Comparison of ENCODE assay signal across 28 mouse cellular contexts in genomic region chr4:143225886-143226285, GRCm38 (mm10). TPM values are rescaled to one million over a fixed set of nuclear protein-coding genes. Genes with fewer than 3 reads are reported as not detected.
A peak's percentile ranks its signal among the peaks of the same experiment; 100 is the strongest.
DNase-seq lines count a peak whose midpoint lies in the region; ATAC-seq lines count a peak whose summit lies in the region.
"Had no signal": no experiment of that assay in that cellular context is flagged by ENCODE, and none has a peak within 500 bp of the region (broad histone marks: within the 10 kb centered on the region; RNA-seq: fewer than 3 reads in every experiment).

No protein-coding gene starts in this region.

- 37% methylated on average over 9 of the region's 9 CpGs for WGBS in heart, embryonic 10.5 days
- 42% methylated on average over 9 of the region's 9 CpGs for WGBS in midbrain, embryonic 14.5 days
- 62% methylated on average over 9 of the region's 9 CpGs for WGBS in midbrain, embryonic 10.5 days
- WGBS in embryonic facial prominence, embryonic 10.5 days, result 33% methylated on average over 9 of the region's 9 CpGs

- H3K4me2 ChIP-seq in midbrain, embryonic 14.5 days (ENCODE audit: low read length), result no peak overlapping the region
- H3K4me2 ChIP-seq: embryonic facial prominence, embryonic 15.5 days; forebrain, embryonic 13.5 days; intestine, embryonic 15.5 days; liver, embryonic 15.5 days; lung, embryonic 14.5 days; midbrain, embryonic 11.5 days had no signal

- H3K27ac ChIP-seq in heart, embryonic 10.5 days, result no peak overlapping the region
- H3K27ac ChIP-seq in midbrain, embryonic 14.5 days (replicated peaks; ENCODE audit: low read depth, low read length), result no peak overlapping the region
- H3K27ac ChIP-seq in midbrain, embryonic 10.5 days (replicated peaks), result no peak overlapping the region
- H3K27ac ChIP-seq in embryonic facial prominence, embryonic 10.5 days (replicated peaks), result no peak overlapping the region
- H3K27ac ChIP-seq: embryonic facial prominence, embryonic 15.5 days; forebrain, embryonic 13.5 days; hindbrain, postnatal 0 days; intestine, embryonic 15.5 days; layer of hippocampus, adult 2 months; liver, embryonic 15.5 days; stomach, postnatal 0 days had no signal

- H3K4me3 ChIP-seq in heart, embryonic 10.5 days, result no peak overlapping the region
- no peak overlapping the region for H3K4me3 ChIP-seq in midbrain, embryonic 14.5 days (replicated peaks; ENCODE audit: low read depth, low read length)
- no peak overlapping the region for H3K4me3 ChIP-seq in midbrain, embryonic 10.5 days
- H3K4me3 ChIP-seq in embryonic facial prominence, embryonic 10.5 days, result no peak overlapping the region
- H3K4me3 ChIP-seq: embryonic facial prominence, embryonic 15.5 days; forebrain, embryonic 13.5 days; intestine, embryonic 15.5 days; layer of hippocampus, adult 2 months; liver, embryonic 15.5 days had no signal

- no peak overlapping the region for H3K9ac ChIP-seq in midbrain, embryonic 14.5 days (replicated peaks; ENCODE audit: low read length)
- H3K9ac ChIP-seq: embryonic facial prominence, embryonic 15.5 days; forebrain, embryonic 13.5 days; intestine, embryonic 15.5 days; liver, embryonic 15.5 days; lung, embryonic 14.5 days had no signal

- H3K27me3 ChIP-seq in heart, embryonic 10.5 days (ENCODE audit: insufficient read depth, poor library complexity, severe bottlenecking), result no peaks in the 10 kb centered on the region
- H3K27me3 ChIP-seq in midbrain, embryonic 14.5 days (ENCODE audit: control insufficient read depth, insufficient read depth, low read length), result no peaks in the 10 kb centered on the region
- H3K27me3 ChIP-seq in midbrain, embryonic 10.5 days (ENCODE audit: low read depth, poor library complexity, severe bottlenecking), result no peaks in the 10 kb centered on the region
- no peaks in the 10 kb centered on the region for H3K27me3 ChIP-seq in embryonic facial prominence, embryonic 10.5 days (replicated peaks; ENCODE audit: low read depth, poor library complexity, severe bottlenecking)
- H3K27me3 ChIP-seq: embryonic facial prominence, embryonic 15.5 days; forebrain, embryonic 13.5 days; intestine, embryonic 15.5 days; liver, embryonic 15.5 days had no signal

- no peaks in the 10 kb centered on the region for H3K36me3 ChIP-seq in heart, embryonic 10.5 days
- no peaks in the 10 kb centered on the region for H3K36me3 ChIP-seq in midbrain, embryonic 14.5 days (ENCODE audit: control insufficient read depth, insufficient read depth, low read length)
- no peaks in the 10 kb centered on the region for H3K36me3 ChIP-seq in midbrain, embryonic 10.5 days
- H3K36me3 ChIP-seq in embryonic facial prominence, embryonic 10.5 days (replicated peaks), result no peaks in the 10 kb centered on the region
- H3K36me3 ChIP-seq: embryonic facial prominence, embryonic 15.5 days; intestine, embryonic 15.5 days; liver, embryonic 15.5 days had no signal

- H3K4me1 ChIP-seq in heart, embryonic 10.5 days, result peaks cover 15% of the 10 kb centered on the region
- H3K4me1 ChIP-seq in midbrain, embryonic 14.5 days (ENCODE audit: control insufficient read depth, insufficient read depth, low read length), result no peaks in the 10 kb centered on the region
- H3K4me1 ChIP-seq in midbrain, embryonic 10.5 days, result no peaks in the 10 kb centered on the region
- no peaks in the 10 kb centered on the region for H3K4me1 ChIP-seq in embryonic facial prominence, embryonic 10.5 days
- H3K4me1 ChIP-seq: embryonic facial prominence, embryonic 15.5 days; forebrain, embryonic 13.5 days; intestine, embryonic 15.5 days; liver, embryonic 15.5 days had no signal

- H3K9me3 ChIP-seq in heart, embryonic 10.5 days, result no peaks in the 10 kb centered on the region
- no peaks in the 10 kb centered on the region for H3K9me3 ChIP-seq in midbrain, embryonic 14.5 days (ENCODE audit: control insufficient read depth, low read length)
- no peaks in the 10 kb centered on the region for H3K9me3 ChIP-seq in midbrain, embryonic 10.5 days (replicated peaks)
- H3K9me3 ChIP-seq in embryonic facial prominence, embryonic 10.5 days, result no peaks in the 10 kb centered on the region
- H3K9me3 ChIP-seq: embryonic facial prominence, embryonic 15.5 days; forebrain, embryonic 13.5 days; intestine, embryonic 15.5 days; liver, embryonic 15.5 days had no signal

- intact Hi-C loops in heart, postnatal 10 days (cut with DNase I), result no loop called here
- intact Hi-C loops in left cerebral cortex, postnatal 4 days (cut with DNase I), result no loop called here

- DNase-seq in heart, embryonic 10.5 days (ENCODE audit: low spot score), result peak; percentile 68
- no peak for DNase-seq in heart, postnatal 10 days
- peak; percentile 29 for DNase-seq in midbrain, embryonic 14.5 days
- no peak for DNase-seq in midbrain, embryonic 10.5 days (ENCODE audit: low spot score)
- peak; percentile 44 for DNase-seq in embryonic facial prominence, embryonic 10.5 days (ENCODE audit: low spot score)
- peak; percentile 40 for DNase-seq in retina, embryonic 14.5 days (ENCODE audit: low spot score)
- no peak for DNase-seq in left cerebral cortex, postnatal 4 days
- no peak for DNase-seq in layer of hippocampus, adult 8-10 months (ENCODE audit: low spot score in 2 of 2)
- DNase-seq: adrenal gland, postnatal 25 days; cerebellum, adult 18-20 months; cerebellum, postnatal 10 days; gastrocnemius, postnatal 10 days; kidney, adult 2 months; kidney, postnatal 36 days; lung, embryonic 14.5 days; lung, postnatal 14 days; right cerebral cortex, postnatal 4 days; thymus, adult 18-20 months; thymus, postnatal 36 days had no signal

- ATAC-seq in midbrain, embryonic 14.5 days (ENCODE audit: low FRiP score, low TSS enrichment), result no peak
- ATAC-seq: CD4-positive, CD25-positive, alpha-beta regulatory T cell, adult 4 months; forebrain, embryonic 13.5 days; hindbrain, postnatal 0 days; intestine, embryonic 15.5 days had no signal

RNA-seq across cellular contexts. Expression of gene Prdm2, which starts 13.1 kb away (rescaled TPM):
- polyA plus RNA-seq in heart, embryonic 10.5 days (2016; fragmentation: Nextera tagmentation; extraction: Ambion mirVana), result 9.6 and 10.0 TPM in 2 replicates
- 10 to 100 TPM; 20.6 to 23.7 TPM for total RNA-seq in heart, postnatal 10 days (2021)
- 15.0 and 22.0 TPM in 2 replicates for polyA plus RNA-seq in midbrain, embryonic 14.5 days (2014; fragmentation: Nextera tagmentation; extraction: Ambion mirVana)
- polyA plus RNA-seq in midbrain, embryonic 10.5 days (2016; fragmentation: Nextera tagmentation; extraction: Ambion mirVana), result 14.2 and 16.6 TPM in 2 replicates
- 16.8 and 17.4 TPM in 2 replicates for polyA plus RNA-seq in embryonic facial prominence, embryonic 10.5 days (2016; fragmentation: Nextera tagmentation; extraction: Ambion mirVana)
- 10 to 100 TPM; 44.6 to 50.4 TPM for total RNA-seq in left cerebral cortex, postnatal 4 days (2021)
- total RNA-seq in layer of hippocampus, adult 8-10 months (2022), result 10 to 100 TPM; 39.5 to 49.8 (median 45.0) TPM

Comparison
In these comparisons a context has a peak if more than half of its experiments do, and no peak if none do; other contexts are left out.
1. DNase-seq: peak in heart, embryonic 10.5 days (single experiment), midbrain, embryonic 14.5 days (single experiment), embryonic facial prominence, embryonic 10.5 days (single experiment) and retina, embryonic 14.5 days (single experiment); none in heart, postnatal 10 days (0 of 2), midbrain, embryonic 10.5 days (single experiment), left cerebral cortex, postnatal 4 days (single experiment) and layer of hippocampus, adult 8-10 months (0 of 2).